Mouse (Mus musculus) ES-Bruce4 (cell line): Measurements from ENCODE around the gene Glrb.

Source experiments
- CTCF ChIP-seq: IDR thresholded peaks from one replicate; pipeline ENCODE4 v1.8.1; 2011; ENCODE audit warnings: low read depth, low read length
- POLR2A ChIP-seq: IDR thresholded peaks from one replicate; pipeline ENCODE4 v1.8.1; 2011; ENCODE audit warnings: low read length; ENCODE audit not compliant: insufficient read depth

- TF ChIP-seq POLR2A (no peak), CTCF (no peak)
Observed at GRCm38 (mm10) chr3:80800995-80801826, 112.2 kb downstream of the Glrb start.
